Mouse (Mus musculus): ENCODE measurements around the gene Slc9c1.
"Not testable (repeated sequence)": the region's sequence is repeated elsewhere in the genome, so short reads cannot be mapped to it uniquely, and the experiment has no call there.

Slc9c1 gene

GRCm38 (mm10) chr16:45535009-45535408, at the start of gene Slc9c1:
Slc9c1 (plus strand) TSS chr16:45535309.
- DNase-seq (ENCODE audit: low read depth), result no peak

GRCm38 (mm10) chr16:45492927-45493326, 42.2 kb upstream of the Slc9c1 start, which contains the start of gene Gm609:
Gm609 (minus strand) TSS chr16:45492969.
- no peak for DNase-seq (ENCODE audit: low read depth)

- no peak for DNase-seq (ENCODE audit: low read depth)
Observed at GRCm38 (mm10) chr16:45495326-45495725, 39.8 kb upstream of the Slc9c1 start.

- DNase-seq (ENCODE audit: low read depth), result no peak
Observed at GRCm38 (mm10) chr16:45525551-45525950, 9.6 kb upstream of the Slc9c1 start.

- no peak for DNase-seq (ENCODE audit: low read depth)
Observed at GRCm38 (mm10) chr16:45531950-45532349, 3.2 kb upstream of the Slc9c1 start, which contains the start of gene Gm17783. Gm17783 (minus strand) TSS chr16:45532050.

GRCm38 (mm10) chr16:45538342-45538741, 3.2 kb downstream of the Slc9c1 start:
- not testable (repeated sequence) for DNase-seq (ENCODE audit: low read depth)

GRCm38 (mm10) chr16:45542108-45542507, 7.0 kb downstream of the Slc9c1 start:
- DNase-seq (ENCODE audit: low read depth), result no peak

GRCm38 (mm10) chr16:45544341-45544740, 9.2 kb downstream of the Slc9c1 start:
- DNase-seq (ENCODE audit: low read depth), result no peak

GRCm38 (mm10) chr16:45547982-45548381, 12.9 kb downstream of the Slc9c1 start:
- no peak for DNase-seq (ENCODE audit: low read depth)

- DNase-seq (ENCODE audit: low read depth), result no peak
Observed at GRCm38 (mm10) chr16:45551579-45551978, 16.5 kb downstream of the Slc9c1 start.

GRCm38 (mm10) chr16:45561747-45562146, 26.6 kb downstream of the Slc9c1 start:
- no peak for DNase-seq (ENCODE audit: low read depth)

- DNase-seq (ENCODE audit: low read depth), result no peak
Observed at GRCm38 (mm10) chr16:45572307-45572706, 37.2 kb downstream of the Slc9c1 start.

- peak; percentile 18 for DNase-seq (ENCODE audit: low read depth)
Observed at GRCm38 (mm10) chr16:45579883-45580282, 44.8 kb downstream of the Slc9c1 start.

GRCm38 (mm10) chr16:45582512-45582911, 47.4 kb downstream of the Slc9c1 start:
- peak; percentile 47 for DNase-seq (ENCODE audit: low read depth)

GRCm38 (mm10) chr16:45593656-45594055, 58.5 kb downstream of the Slc9c1 start:
- DNase-seq (ENCODE audit: low read depth), result no peak

GRCm38 (mm10) chr16:45595494-45595893, 60.4 kb downstream of the Slc9c1 start:
- no peak for DNase-seq (ENCODE audit: low read depth)

- DNase-seq (ENCODE audit: low read depth), result peak; percentile 28
Observed at GRCm38 (mm10) chr16:45608481-45608954, 73.4 kb downstream of the Slc9c1 start.

- peak; percentile 64 for DNase-seq (ENCODE audit: low read depth)
Observed at GRCm38 (mm10) chr16:45609300-45609699, 74.2 kb downstream of the Slc9c1 start.

- no peak for DNase-seq (ENCODE audit: low read depth)
Observed at GRCm38 (mm10) chr16:45610267-45610666, 75.2 kb downstream of the Slc9c1 start, which contains the start of gene Gcsam. Gcsam (plus strand) TSS chr16:45610380.

- DNase-seq (ENCODE audit: low read depth), result no peak
Observed at GRCm38 (mm10) chr16:45613247-45613646, 78.1 kb downstream of the Slc9c1 start.

- DNase-seq (ENCODE audit: low read depth), result no peak
Observed at GRCm38 (mm10) chr16:45615944-45616343, 80.8 kb downstream of the Slc9c1 start.

- no peak for DNase-seq (ENCODE audit: low read depth)
Observed at GRCm38 (mm10) chr16:45619751-45620375, 84.8 kb downstream of the Slc9c1 start.

GRCm38 (mm10) chr16:45623230-45623629, 88.1 kb downstream of the Slc9c1 start:
- DNase-seq (ENCODE audit: low read depth), result no peak

GRCm38 (mm10) chr16:45624791-45625190, 89.7 kb downstream of the Slc9c1 start:
- DNase-seq (ENCODE audit: low read depth), result peak; percentile 25

Measured in induced T-regulatory cell, adult 2 months (primary cell).